Mouse (Mus musculus): Measurements from ENCODE around the gene Pkn2. TPM values are rescaled to one million over a fixed set of nuclear protein-coding genes. Genes with fewer than 3 reads are reported as not detected.

The Pkn2 gene
- polyA plus RNA-seq, 1 experiment from 2014 or later: 43.0 TPM

Other genes with a start within 250 kb of the Pkn2 start
- gene Kyat3, start 181.0 kb downstream of the Pkn2 start, polyA plus RNA-seq (2014; fragmentation: Nextera tagmentation; extraction: Ambion mirVana): 8.6 and 9.9 TPM in 2 replicates
- 100 and 105 TPM in 2 replicates for gene Gtf2b, start 117.0 kb downstream of the Pkn2 start, polyA plus RNA-seq (2014; fragmentation: Nextera tagmentation; extraction: Ambion mirVana)